Mouse (Mus musculus) kidney, postnatal 36 days (tissue): Measurements from ENCODE around the gene Son.

ENCODE experiments used
- DNase-seq, 2 experiments: peaks; one replicate each; pipeline ENCODE4 v3.0.0; 2021 to 2022; ENCODE audit warnings: mixed read lengths in 2 of 2

Son gene

DNA sequence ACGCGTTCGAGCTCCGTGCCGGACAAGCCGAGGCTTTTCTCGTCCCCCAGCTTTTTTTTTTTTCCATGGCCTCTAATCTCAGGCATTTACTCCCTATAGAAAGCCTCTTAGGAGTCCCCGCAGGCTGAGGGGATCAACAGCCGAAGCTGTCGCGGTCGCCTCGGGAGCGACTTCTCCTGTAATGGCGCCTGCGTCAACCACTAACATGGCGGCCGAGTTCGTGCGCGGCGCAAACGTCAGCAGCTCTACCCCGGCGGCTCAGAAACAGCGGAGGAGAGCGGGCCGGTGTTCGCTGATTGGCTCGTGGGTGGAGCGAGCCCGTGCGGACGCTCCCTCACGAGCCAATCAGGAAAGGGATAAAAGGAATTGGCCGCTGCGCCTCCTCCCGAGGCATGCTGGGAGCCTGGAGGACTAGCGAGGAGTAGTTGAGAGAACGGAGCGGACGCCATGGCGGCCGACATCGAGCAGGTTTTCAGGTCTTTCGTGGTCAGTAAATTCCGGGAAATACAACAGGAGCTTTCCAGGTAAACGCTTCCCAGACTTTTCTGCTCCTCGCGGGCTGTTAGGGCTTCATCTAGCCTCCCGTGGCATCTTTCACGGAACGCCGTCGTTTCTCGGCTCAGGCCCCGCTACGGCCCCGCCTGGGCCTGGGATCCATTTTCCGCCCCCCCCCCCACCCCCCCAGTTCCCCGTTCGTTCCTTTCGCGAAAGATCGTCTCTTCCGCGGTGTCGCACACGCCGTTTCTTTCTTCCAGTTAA is at the start of gene Son:
Son (plus strand) TSS at position 46 of the 759 bp plus-strand sequence.
- DNase-seq: peak; percentile 96 to 98

DNA sequence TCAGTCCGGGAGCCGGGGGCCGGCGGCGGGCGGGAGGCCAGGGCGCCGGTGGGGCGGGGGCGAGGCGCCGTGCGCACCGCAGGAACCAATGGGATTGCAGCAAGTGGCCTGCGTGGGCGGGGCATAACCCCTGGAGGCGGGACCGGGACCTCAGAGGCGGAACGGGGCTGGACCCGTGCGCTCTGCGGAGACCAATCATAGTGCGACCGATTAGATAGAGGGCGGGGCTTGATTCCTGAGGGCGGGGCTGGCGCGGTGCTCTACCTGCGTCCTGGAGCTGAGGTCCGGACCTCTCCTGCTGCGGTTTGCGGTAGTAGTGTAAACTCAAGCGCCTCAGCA is 49.7 kb upstream of the Son start, which contains the start of gene Tmem50b:
Tmem50b (minus strand) TSS at position 129 of the 339 bp plus-strand sequence.
- DNase-seq: peak; percentile 99 to 100

DNA sequence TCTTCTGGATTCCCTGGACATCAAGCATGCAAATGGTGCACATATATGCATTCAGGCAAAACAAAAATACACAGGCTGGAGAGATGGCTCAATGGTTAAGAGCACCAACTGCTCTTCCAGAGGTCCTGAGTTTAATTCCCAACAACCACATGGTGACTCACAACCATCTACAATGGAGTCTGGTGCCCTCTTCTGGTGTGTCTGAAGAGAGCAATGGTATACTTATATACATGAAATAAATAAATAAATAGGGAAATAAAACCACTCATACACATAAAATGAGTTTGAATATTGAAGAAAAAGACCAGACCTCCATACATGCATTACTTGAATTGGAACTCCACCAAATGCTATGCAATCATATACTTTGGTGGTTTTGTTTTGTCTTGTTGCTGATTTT is 48.1 kb upstream of the Son start:
- no peak for DNase-seq

DNA sequence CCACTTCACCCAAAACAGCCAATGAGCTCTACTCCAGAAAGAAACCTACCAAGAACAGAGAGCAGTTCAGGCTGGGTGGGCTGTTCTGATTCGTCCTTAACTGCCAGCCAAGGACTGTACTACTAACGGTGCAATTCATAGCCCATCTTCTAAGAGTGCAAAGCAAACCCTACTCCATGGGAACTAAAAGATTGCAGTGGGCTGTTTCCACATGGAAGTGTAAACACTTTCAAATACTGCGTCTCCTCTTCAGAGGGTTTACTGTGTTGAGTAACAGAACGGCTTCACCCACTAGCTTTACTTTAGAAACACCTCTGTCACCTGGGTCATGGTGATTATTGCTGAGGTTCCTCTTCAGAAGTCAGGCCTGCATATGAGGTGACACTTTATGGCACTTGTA is 46.2 kb upstream of the Son start:
- no peak for DNase-seq

DNA sequence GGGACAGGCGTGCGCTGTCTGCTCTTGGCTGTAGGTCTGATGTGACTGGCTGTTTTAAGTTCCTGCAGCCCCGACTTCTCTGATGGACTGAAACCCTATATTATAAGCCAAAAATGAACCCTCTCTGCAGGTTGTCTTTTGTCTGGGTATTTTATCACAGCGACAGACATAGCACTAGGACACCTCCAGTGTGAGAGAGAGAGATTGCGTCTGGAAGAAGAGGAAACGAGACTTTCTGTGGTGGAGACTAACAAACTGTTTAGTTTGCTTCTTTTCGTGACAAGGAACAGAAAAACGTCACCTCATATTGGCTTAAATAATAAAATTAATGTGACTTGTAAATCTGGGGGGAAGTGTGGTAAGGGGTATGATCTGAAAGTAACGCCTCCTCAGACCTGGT is 45.6 kb upstream of the Son start:
- DNase-seq: no peak

DNA sequence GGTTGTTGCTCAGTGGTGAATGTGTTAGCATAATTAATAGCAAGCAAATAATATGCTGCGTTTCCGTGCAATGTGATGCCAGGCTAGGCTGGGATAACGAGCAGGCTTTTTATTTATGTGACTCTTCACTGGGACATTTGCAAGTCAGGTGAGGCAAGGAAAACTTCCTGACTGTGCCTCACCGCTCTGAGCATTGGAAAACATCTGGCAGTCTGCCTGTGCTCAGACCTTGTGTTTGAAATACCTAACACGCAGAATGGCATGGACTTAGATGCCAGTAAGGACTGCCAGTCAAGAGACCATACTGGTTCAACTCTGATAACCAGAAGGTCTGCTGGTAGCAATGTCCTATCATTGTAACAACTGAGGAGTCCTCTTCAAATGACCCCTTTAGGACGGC is 42.1 kb upstream of the Son start:
- peak; percentile 62 to 67 for DNase-seq

DNA sequence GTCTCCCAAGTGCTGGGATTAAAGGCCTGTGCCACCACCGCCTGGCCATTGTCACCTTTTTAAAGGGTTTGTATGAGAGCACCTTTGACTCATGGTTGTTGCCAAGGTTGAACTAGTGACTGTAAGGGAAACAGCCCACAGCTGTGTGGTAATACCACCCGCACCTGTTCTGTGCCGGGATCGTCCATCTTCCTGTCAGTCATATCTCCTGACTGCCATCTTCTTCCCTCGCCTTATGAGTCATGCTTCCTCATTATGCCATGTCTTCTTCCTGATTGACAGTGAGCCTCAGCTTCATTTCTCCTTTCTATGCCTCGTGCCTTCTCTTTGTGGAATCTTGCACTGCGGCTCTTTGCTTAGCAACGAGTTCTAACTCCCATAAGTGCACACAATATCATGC is 40.3 kb upstream of the Son start:
- DNase-seq: no peak

DNA sequence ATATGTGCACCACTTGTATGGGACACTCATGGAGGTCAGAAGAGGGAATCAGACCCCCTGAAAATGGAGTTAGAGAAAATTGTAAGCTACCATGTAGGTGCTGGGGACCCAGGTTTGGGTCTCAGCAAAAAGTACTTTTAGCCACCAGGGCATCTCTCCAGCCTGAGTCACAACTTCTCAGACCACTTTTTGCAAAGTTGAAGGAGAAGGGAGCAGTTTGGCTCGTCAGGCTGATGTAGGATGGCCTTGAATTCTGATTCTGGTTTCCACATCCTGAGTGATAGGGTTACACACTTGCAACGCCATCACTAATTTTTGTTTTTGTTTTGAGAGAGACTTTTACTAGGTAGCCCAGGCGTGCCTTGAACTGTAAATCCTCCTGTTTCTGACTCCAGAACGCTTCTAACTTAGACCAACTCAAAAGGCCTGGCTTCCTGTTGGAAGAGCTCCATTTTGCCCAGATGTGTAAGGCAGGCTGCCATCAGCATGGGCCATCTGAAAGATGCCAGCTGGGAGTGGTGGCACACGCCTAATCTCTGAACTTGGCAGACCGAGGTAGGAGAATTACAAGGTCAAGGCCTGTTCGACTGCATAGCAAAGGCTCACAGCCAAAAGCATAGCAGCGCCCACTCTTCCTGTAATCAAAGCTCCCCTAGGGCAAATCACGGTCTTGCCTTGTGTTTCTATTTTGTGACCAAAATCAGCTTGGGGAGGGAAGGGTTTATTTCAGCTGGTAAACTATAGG is 37.6 kb upstream of the Son start:
- DNase-seq: peak; percentile 53 to 61

DNA sequence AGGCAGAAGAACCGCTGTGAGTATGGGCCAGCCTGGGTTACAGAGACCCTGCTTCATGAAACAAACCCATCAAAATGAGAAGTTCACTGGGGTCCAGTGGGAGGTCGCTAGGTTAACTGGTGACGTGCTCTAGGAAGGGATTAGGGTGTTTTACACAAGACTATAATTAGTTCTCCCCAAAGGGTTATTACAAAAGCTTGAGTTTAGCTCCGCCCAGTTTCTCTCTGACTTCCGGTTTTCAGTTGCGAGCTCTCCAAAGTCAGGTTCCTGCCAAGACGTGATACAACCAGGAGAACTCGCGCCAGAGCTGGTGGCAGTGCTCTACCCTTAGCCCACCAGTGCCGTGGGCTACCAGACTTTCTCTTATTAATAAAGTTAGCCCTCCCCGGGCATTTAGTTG is 36.1 kb upstream of the Son start:
- DNase-seq: no peak

DNA sequence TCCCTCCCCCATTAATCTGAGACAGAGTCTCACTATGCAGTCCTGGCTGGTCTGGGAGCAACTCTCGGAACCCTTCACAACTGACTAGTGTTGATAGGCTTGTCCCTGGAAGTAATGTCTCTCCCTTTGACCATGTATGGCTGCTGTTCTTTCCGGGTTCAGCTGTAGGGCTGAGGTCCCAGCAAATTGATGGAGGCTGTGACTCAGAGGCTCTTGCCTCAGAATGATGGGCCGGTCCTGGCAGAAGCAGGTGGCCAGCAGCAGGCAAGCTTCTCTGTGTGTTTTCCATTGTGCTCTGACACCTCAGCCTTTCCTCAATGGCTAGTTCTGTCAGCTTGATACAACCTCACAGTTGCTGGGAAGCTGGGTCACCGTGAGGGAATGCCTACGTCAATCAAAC is 34.8 kb upstream of the Son start:
- DNase-seq: no peak

DNA sequence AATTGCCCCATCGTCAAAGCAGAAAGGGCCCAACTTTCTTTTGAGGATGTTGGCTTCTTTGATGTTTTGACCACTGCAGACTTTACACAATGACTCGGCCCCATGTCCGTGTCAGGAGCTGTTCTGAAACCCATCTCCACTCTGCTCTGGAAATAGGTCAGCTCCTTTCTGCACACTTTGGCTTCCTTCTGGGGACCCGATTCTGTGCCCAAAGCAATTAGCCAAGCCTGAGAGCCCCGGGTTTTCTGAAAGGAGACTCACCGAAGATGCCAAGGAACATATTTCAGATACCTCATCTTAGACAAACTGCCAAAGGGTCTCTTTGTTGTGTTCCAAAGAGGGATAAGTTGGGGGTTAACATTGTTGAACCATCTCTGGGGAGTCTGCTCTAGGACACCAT is 32.8 kb upstream of the Son start:
- DNase-seq: no peak

DNA sequence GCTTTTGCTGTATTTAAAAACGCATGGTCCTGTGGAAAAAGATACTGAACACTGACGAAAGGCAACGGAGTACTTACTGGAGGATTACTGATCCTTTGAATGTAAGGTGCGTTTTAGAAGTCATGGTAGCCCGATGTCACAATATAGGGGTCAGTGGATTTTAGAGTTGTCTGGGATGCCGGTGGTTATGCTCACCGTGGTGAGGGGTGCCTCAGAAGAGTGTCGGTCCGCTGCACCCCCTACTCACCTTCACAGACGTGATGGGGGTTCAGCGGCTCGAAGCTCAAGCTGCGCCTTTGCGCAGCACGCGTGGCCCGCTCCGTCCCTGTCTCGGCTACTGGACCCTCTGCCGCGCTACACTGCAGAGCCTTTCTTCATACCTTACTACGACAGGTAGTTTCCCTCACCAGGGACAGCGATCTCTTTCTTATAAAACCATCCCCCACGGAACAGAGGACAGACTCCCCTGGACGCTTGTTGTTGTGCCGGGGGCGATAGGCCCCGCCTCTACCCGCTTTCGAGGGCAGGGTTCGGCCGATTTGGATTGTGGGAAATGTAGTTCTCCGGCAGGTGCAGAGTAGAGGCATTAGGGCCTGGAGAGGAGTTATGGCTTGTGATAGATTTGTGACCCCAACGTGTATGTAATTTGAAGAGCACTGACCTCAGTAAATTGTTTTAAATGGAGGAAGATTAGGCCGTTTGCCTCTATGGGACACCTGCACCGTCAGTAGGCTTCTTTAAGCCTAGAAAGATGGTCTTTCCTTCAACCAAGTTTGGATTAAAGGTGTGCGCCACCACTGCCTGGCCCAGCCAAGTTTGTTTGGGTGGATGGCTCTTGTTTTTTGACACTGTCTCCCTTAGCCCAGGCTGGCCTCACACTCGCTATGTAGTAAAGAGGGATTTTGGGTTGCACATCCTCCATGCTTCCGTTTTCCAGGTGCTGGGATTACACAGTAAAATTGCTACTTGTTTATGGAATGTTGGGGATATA is 28.5 kb upstream of the Son start, which contains the start of gene Dnajc28:
Dnajc28 (minus strand) TSS at position 516 of the 991 bp plus-strand sequence.
- DNase-seq: peak; percentile 92

DNA sequence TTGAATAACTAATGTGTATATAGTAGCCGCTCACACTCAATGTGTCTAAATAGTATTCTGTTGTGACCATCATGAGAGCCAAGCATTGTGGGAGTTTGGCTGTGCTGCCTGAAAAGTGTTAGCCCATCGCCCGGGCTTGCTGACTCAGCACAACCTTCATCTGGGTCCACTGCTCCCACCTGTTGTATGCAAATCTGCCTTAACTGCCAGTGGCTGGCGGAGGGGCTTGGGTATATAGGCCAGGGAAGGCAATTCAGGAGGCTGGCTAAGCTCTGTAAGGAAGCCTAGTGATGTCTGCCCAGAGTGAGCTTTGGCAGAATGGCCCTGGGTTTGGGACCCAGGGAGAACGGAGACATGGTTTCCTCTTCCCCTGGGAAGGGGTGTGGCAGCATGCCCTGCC is 27.1 kb upstream of the Son start:
- DNase-seq: no peak

DNA sequence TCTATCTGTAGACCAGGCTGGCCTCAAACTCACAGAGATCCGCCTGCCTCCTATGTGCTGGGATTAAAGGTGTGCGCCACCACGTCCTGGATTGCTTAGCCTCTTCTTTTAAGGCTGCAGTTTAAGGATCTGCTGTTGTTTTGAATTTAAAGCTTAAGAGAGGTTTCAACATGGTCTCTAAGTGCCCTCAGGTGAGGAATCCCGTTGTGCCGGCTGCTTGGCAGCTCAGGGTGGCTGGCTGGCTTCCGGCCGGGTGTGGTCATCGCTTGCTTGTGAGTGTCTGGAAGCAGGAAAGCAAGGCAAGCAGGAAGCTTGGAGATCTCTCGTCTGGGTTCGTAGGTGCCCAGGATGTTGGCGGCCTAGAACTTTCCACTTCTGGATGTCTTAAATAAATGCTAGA is 26.3 kb upstream of the Son start:
- no peak for DNase-seq

DNA sequence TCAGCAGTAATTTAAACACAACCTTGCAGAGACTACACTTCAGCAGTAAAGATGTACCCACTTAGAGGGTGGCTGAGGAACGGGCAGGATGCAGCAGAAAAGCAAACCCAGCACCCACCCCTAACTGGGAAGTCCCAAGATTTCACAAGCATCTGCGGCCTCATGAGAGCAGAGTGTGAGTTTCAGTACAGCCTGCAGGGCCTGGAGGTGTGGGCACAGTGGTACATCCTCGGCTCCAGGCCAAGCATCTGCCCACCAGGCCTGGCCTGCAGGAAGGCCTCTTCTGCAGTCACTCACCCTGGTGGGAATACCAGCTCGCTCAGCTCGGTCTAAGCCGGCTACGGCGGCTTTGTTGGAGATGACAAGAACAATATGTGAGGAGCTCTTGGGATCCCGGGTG is 24.2 kb upstream of the Son start:
- DNase-seq: no peak

DNA sequence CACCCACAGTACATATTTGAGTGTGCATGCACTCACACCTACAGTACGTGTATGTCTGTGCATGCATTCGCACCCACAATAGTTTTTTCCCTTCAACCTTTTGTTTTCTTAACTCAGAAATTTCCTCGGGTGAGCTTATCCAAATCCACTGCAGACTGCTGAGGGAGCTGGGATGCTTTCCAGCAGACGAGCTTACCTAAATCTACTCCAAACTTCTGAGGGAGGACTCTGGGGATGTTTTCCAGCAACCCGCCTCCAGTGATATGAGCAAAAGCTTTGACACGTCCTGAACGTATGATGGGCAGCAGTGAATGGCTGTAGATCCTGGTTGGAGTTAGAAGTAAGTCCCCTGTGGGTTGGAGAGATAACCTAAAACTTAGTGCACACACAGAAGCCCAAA is 19.5 kb upstream of the Son start:
- no peak for DNase-seq

DNA sequence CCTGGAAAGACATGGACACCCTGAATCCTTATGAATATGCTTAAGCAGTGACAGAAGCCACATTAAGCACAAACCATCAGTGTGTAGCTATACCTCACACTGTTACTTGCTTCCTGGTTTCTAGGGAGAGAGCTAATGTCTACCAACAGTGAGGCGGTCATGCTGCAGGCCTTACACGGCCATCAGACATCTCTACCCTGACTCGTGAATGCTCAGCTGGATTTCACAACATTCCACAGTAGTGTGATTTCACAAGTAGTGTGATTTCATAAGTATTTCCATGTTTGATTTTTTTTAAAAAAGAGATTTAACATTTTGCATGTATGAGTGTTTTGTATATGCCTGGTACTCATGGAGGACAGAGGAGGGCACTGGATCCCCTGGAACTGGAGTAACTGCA is 18.6 kb upstream of the Son start:
- no peak for DNase-seq

DNA sequence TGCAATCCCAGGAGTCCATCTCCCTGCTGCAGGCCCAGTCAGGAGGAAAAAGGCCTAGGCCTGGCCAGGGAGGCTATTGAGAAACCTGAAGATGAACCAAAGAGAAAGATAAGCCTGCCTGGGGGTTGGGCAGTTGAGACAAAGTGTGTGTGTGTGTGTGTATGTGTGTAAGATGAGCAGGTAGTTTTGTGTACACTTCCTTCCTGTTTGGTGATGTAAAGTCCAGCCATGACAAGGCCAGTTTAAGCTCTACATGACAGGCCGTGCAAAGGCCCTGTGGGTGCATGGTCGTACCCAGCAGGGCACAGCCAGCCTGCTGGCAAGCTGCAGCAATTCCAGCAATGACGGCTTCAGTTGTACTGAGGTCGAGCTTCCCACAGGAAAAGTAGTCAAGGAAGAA is 17.6 kb upstream of the Son start:
- no peak for DNase-seq

DNA sequence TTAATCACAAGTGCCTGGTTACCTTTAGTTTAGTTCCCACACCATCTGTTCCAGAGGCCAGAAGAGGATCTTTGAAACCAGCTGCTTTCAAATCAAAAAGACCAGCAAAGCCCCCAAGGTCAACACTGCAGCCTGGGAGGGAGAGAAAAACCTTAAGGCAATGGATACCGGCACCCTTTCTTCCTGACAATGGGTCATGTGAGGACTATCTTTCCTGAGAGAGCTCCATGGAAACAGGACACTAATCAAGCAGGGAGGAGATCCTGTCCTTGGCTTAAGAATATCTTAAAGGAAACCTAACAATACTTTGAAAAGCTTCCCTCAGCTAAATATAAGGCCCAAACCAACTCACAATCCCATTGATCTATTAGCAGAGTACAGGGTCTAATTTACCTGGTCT is 16.7 kb upstream of the Son start:
- no peak for DNase-seq

DNA sequence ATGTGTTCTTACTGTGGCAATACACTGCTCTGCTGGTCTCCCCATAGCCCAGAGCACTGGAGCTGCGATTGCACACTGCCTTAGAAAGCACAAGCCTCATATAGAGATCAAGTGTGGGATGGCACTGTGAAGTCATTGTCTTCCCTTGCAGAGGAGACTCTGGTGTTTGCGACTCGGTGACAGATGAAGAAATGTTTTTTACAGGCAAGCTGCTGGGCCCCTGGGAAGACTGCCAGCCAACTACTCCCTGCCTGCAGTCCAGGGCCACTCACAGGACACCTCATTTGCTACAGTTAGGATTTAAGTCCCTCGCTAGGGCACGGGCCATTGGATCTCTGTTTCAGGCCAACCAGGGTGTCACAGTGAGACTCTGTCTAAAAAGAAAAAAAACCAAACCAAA is 14.9 kb upstream of the Son start:
- no peak for DNase-seq

DNA sequence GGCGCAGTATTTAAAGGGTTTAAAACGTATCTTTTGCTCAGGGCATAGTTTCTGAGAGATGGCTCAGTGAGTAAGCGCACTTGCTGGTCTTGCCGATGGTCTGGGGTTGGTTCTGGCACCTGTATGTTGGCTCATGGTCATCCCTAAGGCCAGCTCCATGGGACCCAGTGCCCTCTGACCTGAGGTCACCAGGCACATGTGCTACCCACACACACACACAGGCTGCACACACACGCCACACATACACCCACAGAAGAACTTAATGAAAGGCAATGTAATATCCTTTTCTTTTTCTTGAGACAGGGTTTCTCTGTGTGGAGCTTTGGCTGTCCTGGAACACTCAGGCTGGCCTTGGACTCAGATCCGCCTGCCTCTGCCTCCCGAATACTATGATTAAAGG is 14.4 kb upstream of the Son start:
- no peak for DNase-seq

DNA sequence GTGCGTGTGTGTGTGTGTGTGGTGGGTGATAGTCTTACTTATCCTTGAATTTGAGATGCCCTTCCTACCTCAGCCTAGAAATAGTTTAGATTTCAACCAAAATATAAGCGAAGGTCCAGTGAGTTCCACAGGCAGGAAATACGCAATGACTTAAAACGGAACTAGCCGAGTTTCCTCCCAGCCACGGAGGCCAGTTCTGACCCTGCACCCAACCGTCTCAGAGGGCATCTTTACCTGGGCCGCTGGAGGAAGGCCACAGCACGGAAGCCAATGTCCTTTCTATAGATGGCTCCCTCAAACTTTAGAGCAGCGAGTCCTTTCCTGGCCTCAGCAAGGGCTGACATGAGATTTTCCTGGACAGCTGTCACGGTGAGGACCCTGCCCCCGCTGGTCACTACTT is 13.7 kb upstream of the Son start:
- DNase-seq: no peak

DNA sequence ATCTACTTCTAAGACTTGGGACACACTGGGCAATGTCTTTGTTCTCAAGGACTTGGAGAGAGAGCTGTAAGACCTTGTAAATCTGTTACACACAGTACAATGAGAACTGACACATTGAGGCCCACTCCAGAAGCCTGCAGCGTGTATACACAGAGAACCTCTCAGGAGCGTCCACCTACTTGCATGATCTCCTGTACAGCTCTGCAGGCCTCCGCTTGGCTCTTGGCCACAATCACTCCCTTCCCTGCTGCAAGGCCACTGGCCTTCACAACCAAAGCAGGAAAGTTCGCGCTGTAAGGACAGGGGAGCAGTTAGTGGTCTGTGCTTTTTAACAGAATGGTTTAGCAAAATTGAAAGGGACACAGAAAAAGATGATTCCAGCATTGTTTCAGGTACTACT is 8.1 kb upstream of the Son start:
- DNase-seq: no peak
